Mouse (Mus musculus): ENCODE results near the gene Clnk.
A peak's percentile ranks its signal among the peaks of the same experiment; 100 is the strongest.

Gene Clnk

DNA sequence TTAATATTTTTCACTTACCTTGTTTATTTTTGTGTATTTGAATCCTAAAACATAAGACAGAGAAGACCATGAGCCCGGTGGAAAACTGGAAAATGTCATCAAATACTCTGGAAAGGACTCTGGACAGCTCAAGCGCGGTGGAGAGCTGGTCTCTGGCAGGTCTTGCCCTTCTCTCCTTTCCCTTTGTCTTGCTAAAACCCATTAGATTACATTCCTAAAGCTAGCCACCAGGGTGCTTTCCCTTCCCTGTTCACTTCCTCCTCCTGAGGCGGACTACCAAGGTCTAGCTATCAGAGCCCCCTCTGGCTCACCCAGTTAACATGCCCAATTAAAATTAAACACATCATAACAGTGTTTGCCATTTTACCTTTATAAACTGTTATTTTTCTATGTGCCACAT is 123.9 kb downstream of the Clnk start:
- DNase-seq (ENCODE audit: low spot score in 2 of 2), result no peak

DNA sequence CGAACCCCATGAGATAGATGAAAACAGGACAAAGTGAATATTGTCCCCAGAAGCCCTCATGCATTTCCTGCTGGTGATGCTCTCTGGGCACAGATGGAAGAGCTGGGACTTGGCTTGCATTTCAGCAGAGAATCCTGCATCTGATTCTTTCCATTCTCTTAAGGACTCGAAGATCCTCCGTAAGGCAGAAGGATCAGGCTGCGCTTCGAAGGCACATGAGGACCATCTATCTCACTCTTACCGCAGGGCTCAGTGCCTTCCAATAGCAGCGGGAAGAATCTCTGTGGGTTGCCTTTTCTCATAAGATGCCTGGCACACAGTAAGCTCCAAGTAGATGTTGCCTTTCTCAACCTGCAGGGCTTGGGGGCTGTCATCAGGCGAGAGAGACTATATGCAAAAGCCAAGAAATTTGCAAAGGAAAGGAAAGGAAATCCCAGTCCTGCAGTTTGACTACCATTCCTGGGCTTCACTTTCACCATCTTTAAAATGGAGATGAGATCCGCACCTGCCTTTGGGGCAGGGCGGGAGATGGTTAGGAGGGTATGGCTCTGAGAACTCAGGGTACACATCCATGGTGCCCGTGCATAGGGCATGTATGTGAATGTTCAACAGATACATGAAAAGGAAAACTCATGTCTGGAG is 167.6 kb downstream of the Clnk start:
- DNase-seq (ENCODE audit: low spot score in 2 of 2), result peak; percentile 41 to 62

DNA sequence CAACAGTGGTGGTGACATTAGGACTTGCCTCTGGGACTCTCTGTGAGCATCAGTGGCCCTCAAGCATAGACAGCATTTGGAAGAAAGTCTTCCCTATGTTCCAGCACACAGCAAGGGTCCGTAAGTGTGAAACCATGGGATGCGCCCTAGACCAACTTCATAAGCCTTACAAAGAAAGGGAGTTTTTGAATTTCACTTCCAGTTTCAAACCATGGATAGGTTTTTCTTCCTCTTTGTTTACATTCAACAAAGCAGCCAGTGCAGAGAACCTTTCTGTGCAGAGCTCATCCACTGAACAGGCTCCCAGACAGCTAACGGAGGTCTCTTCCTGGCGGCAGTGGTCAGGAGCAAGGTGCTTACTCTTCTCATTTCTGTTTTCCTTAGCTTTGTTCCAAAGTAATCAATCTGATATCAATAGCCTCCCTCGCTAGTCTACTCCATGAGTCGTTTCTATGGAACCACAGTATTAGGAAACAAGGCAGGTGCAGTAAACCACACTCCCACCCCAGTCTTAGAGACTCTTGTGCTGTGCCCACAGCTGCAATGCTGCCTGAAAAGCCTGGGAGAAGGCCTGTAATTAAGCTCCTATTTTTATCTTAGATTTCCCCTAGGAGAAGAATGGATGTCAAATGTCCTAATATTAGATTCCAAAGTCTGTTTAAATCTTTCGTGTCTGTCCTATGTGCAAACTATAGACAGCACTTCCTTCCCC is 169.1 kb downstream of the Clnk start:
- no peak for DNase-seq (ENCODE audit: low spot score in 2 of 2)

DNA sequence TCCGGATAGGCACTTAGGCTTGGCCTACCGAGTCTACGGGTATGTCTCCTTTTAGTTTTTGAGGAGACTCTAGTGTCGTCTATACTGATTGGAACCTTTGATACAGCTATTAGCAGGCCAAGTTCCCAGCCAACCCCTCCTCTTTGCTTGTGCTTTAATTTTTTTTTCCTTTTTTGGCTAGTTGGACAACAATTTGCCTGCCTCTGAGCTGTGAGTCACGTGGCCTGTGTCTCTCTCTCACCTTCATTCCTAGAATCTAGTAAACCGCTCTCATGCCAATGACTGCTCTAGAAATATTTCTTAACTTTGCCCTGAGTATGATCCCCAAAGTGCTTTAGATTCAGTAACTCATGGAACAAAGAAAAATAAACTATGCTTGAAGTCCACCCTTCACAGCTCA is 173.7 kb downstream of the Clnk start:
- no peak for DNase-seq (ENCODE audit: low spot score in 2 of 2)

DNA sequence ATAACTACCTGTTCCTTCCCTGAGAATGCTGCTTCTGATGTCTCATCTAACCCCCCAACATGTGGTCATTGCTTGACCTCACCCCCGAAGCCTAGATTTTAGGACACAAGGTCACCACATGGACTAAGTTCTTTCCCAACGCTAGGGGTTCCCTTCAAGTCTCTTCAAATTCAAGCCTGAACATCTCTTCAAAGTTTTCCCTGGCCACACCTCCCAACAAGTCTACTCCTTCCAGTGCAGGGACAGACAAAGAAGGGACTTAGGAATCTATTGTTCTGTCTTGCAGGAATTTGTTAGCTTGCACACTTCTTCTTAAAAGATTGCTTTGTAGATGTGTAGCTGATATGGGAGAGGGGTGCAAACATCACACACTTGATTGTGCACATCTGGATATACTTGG is 174.5 kb downstream of the Clnk start:
- DNase-seq (ENCODE audit: low spot score in 2 of 2), result no peak

DNA sequence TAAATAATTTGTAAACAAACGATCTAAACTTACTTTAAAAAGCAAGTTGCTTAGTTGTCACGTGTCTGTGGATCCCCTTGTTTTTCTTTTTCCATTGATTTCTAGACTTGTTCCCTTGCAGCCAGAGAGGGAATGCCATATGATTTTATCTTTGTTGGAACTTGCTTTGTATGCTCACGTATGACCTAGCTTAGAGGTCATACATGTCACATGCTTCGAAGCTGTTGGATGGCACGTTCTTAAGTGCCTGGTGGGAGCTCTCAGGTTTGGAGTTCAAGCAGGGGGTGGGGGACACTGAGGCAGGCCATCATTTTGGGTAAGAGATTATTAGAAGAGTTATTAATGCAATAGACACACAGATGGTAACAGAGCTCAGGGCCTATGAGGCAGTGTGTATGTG is 178.1 kb downstream of the Clnk start:
- no peak for DNase-seq (ENCODE audit: low spot score in 2 of 2)

DNA sequence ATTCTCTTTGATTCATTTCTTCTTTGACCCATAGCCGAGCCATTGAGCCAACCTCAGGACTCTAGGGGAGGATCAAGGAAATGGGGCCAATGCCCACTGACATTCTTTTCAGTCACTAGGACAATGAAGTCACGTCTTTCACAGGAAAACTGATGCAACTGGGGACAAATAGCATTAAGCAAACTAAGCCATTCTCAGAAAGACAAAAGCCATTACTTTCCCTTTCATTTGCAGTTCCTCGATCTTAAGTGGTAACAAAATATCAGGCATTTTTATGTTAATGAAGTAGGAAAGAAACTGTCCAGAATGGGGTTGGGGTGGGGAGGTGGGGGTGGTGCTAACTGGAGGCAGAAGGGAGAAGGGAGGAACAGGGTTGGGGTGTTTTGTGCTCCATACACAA is 178.6 kb downstream of the Clnk start:
- DNase-seq (ENCODE audit: low spot score in 2 of 2), result no peak

DNA sequence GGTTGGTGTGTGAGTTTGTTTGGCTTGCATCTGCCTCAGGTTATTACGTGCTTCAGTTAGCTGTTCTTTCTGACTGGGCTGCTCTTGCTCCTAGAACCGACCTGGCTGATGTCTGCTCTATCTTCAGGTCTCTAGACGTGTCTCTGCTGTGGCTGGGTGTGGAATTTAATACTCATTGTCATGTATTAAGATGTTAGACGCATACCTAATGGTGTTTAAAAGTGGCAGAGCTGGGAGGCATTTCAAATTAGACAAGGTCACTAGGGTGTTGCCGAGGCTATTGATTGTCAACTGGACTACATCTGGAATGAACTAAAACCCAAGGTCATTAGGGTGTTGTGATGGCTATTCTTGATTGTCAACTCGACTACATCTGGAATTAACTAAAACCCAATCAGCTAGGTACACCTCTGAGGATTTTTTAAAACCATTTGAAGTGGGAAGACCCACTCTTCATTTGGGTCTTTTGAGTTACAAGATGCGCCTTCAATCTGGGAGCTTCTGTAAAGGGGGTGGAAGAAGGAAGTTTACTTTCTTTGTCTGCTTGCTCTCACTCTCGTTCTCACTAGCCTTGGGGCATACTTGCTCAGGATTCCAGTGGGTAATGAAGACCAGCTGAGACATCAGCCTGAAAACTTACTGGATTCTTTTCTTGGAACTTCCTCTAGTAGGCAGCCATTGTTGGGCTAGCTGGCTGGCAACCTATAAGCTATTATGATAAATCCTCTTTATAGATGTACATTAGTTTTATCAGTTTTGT is 179.8 kb downstream of the Clnk start:
- no peak for DNase-seq (ENCODE audit: low spot score in 2 of 2)

DNA sequence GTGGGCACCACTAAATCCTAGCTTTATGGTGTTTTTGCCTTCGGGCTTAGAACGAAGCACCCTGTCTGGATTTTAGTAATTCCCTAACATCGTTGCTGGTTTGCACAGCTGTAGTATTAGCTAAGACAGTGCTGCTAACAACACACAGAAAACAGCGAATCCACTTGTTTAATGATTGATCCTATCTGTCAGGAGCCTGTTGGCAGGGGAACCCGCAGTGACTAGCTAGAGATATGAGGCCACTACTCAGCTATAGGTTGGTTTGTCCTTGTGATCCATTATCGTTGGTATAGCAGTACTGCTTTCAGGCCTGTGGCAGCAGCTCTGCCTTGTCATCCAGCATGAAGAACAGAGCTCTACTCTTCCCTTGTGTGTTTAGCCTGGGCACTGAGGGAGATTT is 183.8 kb downstream of the Clnk start:
- DNase-seq (ENCODE audit: low spot score in 2 of 2), result no peak

DNA sequence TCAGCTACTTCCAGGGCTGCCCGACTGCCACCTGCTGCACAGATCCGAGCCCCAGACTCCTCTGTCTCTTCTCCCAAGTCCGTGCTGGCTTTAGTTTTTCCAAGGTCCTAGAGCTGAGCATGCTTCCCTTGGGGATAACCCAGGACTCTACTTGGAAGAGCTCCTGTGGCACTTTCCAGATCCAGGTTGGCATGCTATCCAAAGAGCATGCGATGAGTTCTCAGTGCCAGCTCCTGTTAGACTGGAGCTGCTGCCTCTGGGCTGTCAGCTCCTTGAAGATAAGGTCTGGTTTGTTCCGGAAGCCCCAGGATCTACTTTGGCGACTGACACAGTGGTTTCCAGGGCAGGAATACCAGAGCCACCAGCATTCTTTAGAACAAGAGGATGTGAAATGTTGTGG is 187.4 kb downstream of the Clnk start:
- DNase-seq (ENCODE audit: low spot score in 2 of 2), result no peak

DNA sequence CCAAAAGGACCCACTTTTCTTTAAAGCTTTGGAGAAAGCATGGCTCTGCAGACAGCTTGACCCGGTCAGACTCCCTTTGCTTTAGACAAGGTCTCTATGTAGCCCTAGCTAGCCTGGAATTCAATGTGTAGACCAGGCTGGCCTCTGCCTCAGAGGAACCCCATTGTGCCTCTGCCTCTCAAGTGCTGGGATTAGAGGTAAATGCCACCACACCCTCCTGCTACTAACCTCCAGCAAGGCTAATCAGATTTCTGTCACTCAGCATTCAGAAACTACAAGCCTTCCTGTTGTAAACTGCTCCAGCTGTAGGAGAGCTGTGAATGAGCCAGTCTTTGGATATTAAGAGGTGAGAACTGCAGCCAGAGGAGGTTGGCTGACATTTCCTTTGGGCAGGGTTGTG is 188.9 kb downstream of the Clnk start:
- DNase-seq (ENCODE audit: low spot score in 2 of 2), result no peak

DNA sequence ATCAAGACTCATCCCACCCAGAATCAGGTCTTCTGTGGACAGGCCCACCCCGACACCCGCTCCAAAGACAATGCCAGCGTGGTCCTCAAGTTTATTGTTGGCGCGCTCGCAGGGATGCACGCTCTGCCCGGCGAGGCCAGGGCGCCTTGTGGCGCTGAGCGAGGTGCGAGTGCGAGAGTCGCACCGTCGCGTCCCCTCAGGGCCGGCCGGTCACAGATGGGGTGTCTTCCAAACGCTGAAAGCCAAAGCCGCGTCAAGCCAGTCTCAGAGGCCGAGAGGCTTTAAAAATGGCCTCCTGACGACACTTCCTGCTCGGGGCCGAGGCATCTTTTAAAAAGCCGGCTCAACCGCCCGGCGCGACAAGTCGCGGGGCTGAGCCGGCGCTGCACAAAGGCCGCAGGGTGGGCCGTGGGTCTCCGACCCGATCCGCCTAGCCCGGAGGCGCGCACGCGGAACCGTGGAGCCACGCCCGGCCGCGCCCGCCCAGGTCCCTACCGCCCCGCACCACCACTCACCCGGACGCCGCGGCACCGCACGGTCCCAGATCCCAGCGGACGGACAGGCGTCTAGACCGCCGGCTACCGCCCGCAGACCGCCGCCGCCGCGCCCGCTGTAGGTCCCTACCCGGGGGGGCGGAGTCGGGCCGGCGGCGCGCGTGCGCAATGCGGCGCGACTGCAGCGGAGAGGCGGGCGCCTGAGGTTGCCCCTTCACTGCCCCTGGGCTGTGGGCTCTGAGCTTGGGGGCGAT is 192.3 kb downstream of the Clnk start, which contains the start of gene Zfp518b:
Gene Zfp518b, minus strand, starts transcription at position 663 of the 748 bp plus-strand sequence.
- DNase-seq (ENCODE audit: low spot score in 2 of 2), result peak; percentile 76 to 83

DNA sequence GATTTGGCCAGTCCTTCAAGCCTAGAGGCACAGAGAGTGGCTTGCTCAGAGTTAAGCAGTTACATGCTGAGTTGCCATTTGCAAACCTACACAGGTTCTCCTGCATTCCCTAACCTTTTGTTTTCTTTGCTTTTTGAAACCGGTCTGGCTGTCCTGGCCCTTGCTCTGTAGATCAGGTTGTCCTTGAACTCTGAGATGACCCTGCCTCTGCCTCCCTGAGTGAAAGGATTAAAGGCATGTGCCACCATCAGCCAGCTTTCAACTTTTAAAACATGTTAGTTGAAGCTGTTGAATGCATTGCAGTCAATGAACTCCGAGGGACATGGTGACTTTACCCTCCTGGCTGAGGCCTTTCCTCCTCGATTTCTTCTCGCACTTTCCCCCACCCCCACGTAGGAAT is 217.8 kb downstream of the Clnk start:
- no peak for DNase-seq (ENCODE audit: low spot score in 2 of 2)

All from right cerebral cortex, postnatal 10 days (tissue).